Mouse (Mus musculus) CD4-positive, CD25-positive, alpha-beta regulatory T cell, adult 4 months (primary cell): Measurements from ENCODE around the gene Asna1. TPM values are rescaled to one million over a fixed set of nuclear protein-coding genes. Genes with fewer than 3 reads are reported as not detected.

Experiments
- ATAC-seq: one replicate; pipeline ENCODE4 v1.8.0; 2017
- polyA plus RNA-seq, 2 experiments: library from polyadenylated mRNA; unstranded; fragments of 100-300 nt; shearing (Covaris generic); gene quantifications; one replicate each; pipeline ENCODE4 v1.2.1; 2017

Gene Asna1
- polyA plus RNA-seq, 2 experiments from 2014 or later = 53.8 to 73.8 TPM

DNA sequence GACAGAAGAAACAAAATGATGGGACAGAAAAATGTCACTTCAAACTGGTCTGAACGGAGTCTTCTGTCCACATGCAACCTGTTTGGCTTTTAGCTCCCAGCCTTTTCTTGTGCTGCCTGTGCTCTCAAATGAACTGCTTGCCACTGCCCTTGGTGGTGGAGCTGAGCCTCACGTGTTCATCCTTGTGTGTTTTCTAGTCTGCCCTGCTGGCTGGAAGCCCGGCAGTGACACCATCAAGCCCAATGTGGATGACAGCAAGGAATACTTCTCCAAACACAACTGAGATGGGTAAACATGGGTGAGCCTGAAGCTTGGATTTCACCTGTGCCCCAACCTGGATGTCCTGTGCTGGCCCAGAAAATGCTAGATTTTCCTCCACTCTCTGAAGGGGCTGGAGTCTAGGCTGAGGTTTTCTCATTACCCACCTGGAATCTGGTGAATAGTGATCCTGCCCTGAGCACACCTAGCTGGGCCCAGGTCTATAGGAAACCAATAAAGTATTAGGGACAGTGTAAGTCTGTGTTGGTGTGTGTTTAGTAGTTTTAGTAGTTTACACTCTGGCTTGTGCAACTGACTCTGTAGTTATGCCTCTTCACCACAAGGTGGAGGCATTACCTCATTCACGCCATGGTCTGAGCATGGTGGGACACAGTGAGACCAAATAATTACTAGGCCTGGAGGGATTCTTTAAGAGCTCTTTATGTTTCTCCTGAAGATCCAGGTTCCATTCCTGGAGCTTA lies 51.1 kb downstream of the Asna1 start:
- no peak for ATAC-seq

- no peak for ATAC-seq
These were observed 52.0 kb downstream of the Asna1 start for GRCm38 (mm10) chr8:84973079-84973478.

DNA sequence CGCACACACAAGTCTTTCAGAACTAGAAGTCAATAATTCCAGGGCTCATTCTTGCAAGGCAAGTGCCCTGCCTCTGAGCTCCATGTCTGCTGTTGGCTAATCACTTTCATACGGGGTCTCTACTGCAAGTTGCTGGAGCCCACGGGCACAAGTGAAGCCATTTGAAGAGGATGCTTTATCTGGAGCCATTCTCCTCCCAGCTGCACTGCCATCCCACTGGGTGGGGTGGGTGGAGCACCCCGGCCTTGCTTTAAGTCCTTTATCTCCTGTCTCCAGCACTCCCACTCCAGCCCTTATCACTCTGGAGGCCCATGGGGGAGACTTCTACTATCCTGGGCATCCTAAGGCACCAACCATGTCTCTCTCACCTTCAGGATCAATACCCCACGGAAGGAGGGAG lies 54.2 kb downstream of the Asna1 start:
- ATAC-seq = no peak

DNA sequence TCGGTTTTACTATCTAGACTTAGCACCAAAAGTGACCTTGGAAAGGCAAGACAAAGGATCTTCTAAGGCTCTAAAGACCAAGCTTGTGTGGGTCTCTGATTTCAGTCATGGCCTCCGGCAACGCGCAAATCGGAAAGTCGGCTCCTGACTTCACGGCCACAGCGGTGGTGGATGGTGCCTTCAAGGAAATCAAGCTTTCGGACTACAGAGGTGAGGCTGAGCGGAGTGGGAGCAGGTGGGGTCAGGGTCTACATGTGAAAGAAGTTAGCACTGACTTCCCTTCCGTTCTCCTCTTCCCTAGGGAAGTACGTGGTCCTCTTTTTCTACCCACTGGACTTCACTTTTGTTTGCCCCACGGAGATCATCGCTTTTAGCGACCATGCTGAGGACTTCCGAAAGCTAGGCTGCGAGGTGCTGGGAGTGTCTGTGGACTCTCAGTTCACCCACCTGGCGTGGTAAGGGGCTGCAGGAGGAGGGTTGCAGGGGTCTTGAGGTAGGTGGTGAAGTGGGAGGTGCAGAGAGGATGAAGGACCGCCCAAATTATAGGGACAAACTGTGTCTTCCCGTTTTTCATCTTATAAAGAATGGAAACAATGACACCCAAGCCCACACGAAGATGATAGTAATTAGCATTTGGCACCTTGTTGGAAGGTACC lies 54.8 kb downstream of the Asna1 start:
- no peak for ATAC-seq

DNA sequence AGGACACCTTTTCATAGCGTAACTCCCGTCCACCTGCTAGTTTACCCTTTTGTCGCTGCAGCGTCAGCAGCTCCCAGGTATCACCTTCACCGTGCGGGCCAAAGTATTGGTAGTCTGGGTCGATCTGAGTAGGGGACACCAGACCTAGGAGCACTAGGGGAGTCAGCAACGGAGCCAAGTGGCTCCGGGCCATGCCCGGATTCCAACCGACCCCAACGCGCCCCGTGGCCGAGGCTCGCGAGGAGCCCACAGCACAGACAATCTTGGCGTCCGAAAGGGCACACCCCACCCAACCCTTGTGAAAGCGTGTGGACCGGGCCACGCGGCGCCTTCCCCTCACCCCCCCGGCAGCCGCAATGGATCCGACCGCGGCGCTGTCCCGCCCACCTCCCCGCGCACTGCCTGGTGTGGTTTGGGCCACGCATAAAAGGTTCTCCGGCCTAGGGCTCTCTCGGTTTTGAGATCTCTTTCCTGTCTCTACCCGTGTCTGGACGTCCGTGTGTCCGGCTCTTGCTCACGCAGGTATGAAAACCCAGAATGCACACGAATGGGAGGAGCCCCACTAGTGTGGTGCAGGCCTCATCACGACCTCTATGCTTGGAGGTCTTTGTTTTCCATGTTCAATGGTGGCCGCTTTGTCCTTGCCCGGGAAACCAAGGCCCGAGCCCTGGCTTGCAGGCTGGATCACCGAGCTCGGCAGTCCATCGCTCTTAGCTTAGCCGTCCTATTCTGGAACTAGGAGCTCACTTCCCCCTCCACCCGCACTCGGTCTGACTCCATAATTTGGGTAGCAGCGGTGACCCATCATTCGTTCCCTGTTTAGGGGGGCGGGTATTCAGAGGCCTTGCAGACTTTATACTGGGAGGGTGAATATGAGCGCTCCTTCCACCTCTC lies 55.6 kb downstream of the Asna1 start, which contains the start of the genes Gm49661, Prdx2 and Rnaseh2a:
TSS of gene Gm49661 (minus strand) at position 193 of the 894 bp plus-strand sequence.
TSS of gene Prdx2 (plus strand) at position 347 of the 894 bp plus-strand sequence.
TSS of gene Rnaseh2a (minus strand) at position 527 of the 894 bp plus-strand sequence.
- peak; percentile 39 for ATAC-seq

GRCm38 (mm10) chr8:84968650-84969049 lies 56.4 kb downstream of the Asna1 start:
- no peak for ATAC-seq

Other genes with a start within 250 kb of the Asna1 start
- 1 to 10 TPM; 2.8 to 7.2 TPM for gene Nfix, start 224.9 kb downstream of the Asna1 start, polyA plus RNA-seq
- gene Dand5, start 202.5 kb downstream of the Asna1 start, polyA plus RNA-seq = 1 to 10 TPM; 4.9 to 7.6 TPM
- 10 to 100 TPM; 14.3 to 16.4 TPM for gene Gadd45gip1, start 193.8 kb downstream of the Asna1 start, polyA plus RNA-seq
- 100 to 1,000 TPM; 139 to 160 TPM for gene Rad23a, start 184.6 kb downstream of the Asna1 start, polyA plus RNA-seq
- gene Calr, start 178.3 kb downstream of the Asna1 start, polyA plus RNA-seq = 100 to 1,000 TPM; 250 to 281 TPM
- 100 to 1,000 TPM in 1 of 2 experiments, 10 to 100 TPM in 1; 67.4 to 122 TPM for gene Farsa, start 168.3 kb downstream of the Asna1 start, polyA plus RNA-seq
- gene Syce2, start 153.2 kb downstream of the Asna1 start, polyA plus RNA-seq = 1 to 10 TPM; 6.5 to 9.0 TPM
- gene Gcdh, start 131.4 kb downstream of the Asna1 start, polyA plus RNA-seq = 10 to 100 TPM; 21.5 to 32.7 TPM
- under 1 TPM in 1 of 2 experiments, not detected in 1; 0.22 TPM for gene Klf1, start 123.4 kb downstream of the Asna1 start, polyA plus RNA-seq
- 10 to 100 TPM; 25.7 to 29.7 TPM for gene Dnase2a, start 116.7 kb downstream of the Asna1 start, polyA plus RNA-seq
- gene Mast1, start 87.9 kb downstream of the Asna1 start, polyA plus RNA-seq = 1 to 10 TPM; 1.2 to 1.3 TPM
- not detected for gene Rtbdn, start 78.3 kb downstream of the Asna1 start, polyA plus RNA-seq
- gene Gm49661, start 55.8 kb downstream of the Asna1 start, polyA plus RNA-seq = not detected
- gene Prdx2, start 55.7 kb downstream of the Asna1 start, polyA plus RNA-seq = 100 to 1,000 TPM; 213 to 298 TPM
- gene Rnaseh2a, start 55.5 kb downstream of the Asna1 start, polyA plus RNA-seq = 100 to 1,000 TPM in 1 of 2 experiments, 10 to 100 TPM in 1; 78.9 to 109 TPM
- gene Junb, start 46.6 kb downstream of the Asna1 start, polyA plus RNA-seq = 10 to 100 TPM; 18.9 to 29.4 TPM
- 1 to 10 TPM; 4.2 to 5.6 TPM for gene Hook2, start 34.7 kb downstream of the Asna1 start, polyA plus RNA-seq
- not detected for gene Best2, start 10.8 kb downstream of the Asna1 start, polyA plus RNA-seq
- 10 to 100 TPM; 15.5 to 28.1 TPM for gene Trir, start 1.5 kb upstream of the Asna1 start, polyA plus RNA-seq
- 10 to 100 TPM; 15.0 to 30.1 TPM for gene Tnpo2, start 11.6 kb upstream of the Asna1 start, polyA plus RNA-seq
- gene Fbxw9, start 34.8 kb upstream of the Asna1 start, polyA plus RNA-seq = 1 to 10 TPM; 3.2 to 4.9 TPM
- gene Gm5741, start 42.7 kb upstream of the Asna1 start, polyA plus RNA-seq = 1 to 10 TPM; 1.1 to 3.6 TPM
- gene Dhps, start 46.5 kb upstream of the Asna1 start, polyA plus RNA-seq = 10 to 100 TPM; 42.7 to 45.0 TPM
- 100 to 1,000 TPM; 130 to 136 TPM for gene Wdr83os, start 55.5 kb upstream of the Asna1 start, polyA plus RNA-seq
- gene Wdr83, start 56.0 kb upstream of the Asna1 start, polyA plus RNA-seq = 10 to 100 TPM; 41.0 to 56.0 TPM
- 100 to 1,000 TPM in 1 of 2 experiments, 10 to 100 TPM in 1; 98.3 to 117 TPM for gene Man2b1, start 58.0 kb upstream of the Asna1 start, polyA plus RNA-seq
- not detected for gene Zfp791, start 97.8 kb upstream of the Asna1 start, polyA plus RNA-seq
- not detected for gene Cks1brt, start 126.6 kb upstream of the Asna1 start, polyA plus RNA-seq
- not detected for gene Olfr371, start 200.7 kb upstream of the Asna1 start, polyA plus RNA-seq